Mouse (Mus musculus) left cerebral cortex, adult 2 months (tissue): ENCODE results near the gene Safb2. TPM values are rescaled to one million over a fixed set of nuclear protein-coding genes. Genes with fewer than 3 reads are reported as not detected.

ENCODE experiments used
- DNase-seq, 2 experiments: peaks; one replicate each; pipeline ENCODE4 v3.0.0; 2021 to 2022; ENCODE audit warnings: low spot score in 2 of 2, mixed read lengths in 1 of 2; ENCODE audit errors: extremely low spot score in 1 of 2
- H3K27ac ChIP-seq: fragments of 200-600 bp; 2 replicates; pipeline ENCODE4 v1.8.1; 2022
- H3K4me3 ChIP-seq: fragments of 200-600 bp; 2 replicates; pipeline ENCODE4 v1.8.1; 2022
- CTCF ChIP-seq: fragments of 200-600 bp; IDR thresholded peaks from 2 replicates; pipeline ENCODE4 v1.8.1; 2022; ENCODE audit warnings: antibody characterized with exemption, mild to moderate bottlenecking, moderate library complexity
- intact Hi-C: fragments of 180-260 bp; cut with DNase I; formaldehyde crosslinking; loops from one replicate; pipeline ENCODE4 v1.15.1; 2025
- total RNA-seq, 2 experiments: library from RNA; stranded (reverse); gene quantifications; 2 replicates each; pipeline ENCODE4 v1.2.3; 2021

Gene Safb2
- total RNA-seq, 2 experiments from 2014 or later, result 133 to 148 TPM

DNA sequence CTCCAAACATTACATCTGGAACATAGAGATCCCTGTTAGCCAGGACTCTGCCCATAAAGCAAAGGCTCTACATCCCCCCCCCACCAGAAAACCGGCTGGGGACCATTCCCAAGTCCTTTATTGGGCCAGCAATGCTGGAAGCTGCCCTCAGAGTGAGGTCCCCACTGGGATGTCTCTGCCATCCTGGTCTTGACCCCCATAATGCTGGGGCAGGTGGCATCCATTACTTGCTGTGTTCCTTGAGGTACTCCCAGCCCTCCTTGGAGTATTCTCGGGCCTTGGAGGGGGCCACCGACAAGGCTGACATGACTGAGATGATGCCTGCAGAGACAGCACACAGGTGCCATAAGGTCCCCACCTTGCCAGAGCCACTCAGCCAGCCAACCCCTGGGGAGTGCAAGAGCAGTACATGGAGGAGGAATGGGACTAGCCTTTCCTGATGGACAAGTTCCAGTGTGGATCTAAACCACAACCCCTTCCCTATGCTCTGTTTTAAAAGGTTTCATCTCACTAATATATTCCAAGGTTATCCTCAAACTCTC is 23.2 kb upstream of the Safb2 start:
- intact Hi-C loops, result loop anchor here (2.0 kb wide), 1 partner anchor 23 kb away; the partner anchor contains the start of genes Safb and Safb2
- DNase-seq, result no peak
- Histone ChIP-seq H3K4me3 (no peak overlapping the region), H3K27ac (no peak overlapping the region)
- TF ChIP-seq CTCF, result no peak

DNA sequence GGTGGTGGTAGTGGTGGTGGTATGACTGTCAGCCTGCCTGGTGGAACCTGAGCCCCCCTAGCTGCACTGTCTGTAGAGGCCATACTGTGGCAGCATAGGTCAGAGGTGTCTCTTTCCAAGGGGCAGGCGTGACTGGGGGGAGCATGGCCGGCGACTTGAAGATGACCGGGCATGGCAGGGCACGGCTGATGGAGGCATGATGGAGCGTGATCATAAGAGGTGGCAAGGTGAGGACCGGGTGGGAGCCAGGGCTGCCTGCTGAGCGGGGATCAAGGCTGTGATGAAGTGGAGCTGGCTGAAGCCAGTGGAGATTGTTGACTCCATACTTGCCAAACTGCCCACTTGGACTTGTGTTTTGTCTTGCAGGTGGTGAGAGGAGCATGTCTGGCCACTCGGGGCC is 21.0 kb upstream of the Safb2 start:
- TF ChIP-seq CTCF, result no peak
- no peak overlapping the region for H3K27ac ChIP-seq
- DNase-seq, result no peak
- no peak overlapping the region for H3K4me3 ChIP-seq
- intact Hi-C loops, result no loop called here

DNA sequence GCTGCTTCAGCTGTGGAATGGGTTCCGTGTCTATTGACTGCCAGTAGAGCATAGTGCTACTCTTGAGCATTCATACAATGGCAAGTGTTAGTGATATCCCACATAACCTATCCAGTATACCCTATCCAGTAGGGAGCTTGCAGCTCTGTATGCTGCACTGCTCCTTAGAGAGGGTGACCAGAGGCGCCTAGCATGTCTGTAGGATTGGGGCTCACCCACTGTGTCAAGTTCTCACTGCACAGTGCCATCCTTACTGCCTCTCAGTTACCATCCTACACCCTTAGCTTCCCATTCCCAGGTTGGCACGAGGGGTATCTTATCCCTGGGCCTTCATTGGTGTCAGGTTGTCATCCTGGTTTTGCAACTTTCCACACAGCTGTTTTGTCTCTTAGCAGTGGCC is 20.0 kb upstream of the Safb2 start:
- no peak for TF ChIP-seq CTCF
- Histone ChIP-seq H3K27ac (no peak overlapping the region), H3K4me3 (no peak overlapping the region)
- DNase-seq, result no peak
- intact Hi-C loops, result no loop called here

DNA sequence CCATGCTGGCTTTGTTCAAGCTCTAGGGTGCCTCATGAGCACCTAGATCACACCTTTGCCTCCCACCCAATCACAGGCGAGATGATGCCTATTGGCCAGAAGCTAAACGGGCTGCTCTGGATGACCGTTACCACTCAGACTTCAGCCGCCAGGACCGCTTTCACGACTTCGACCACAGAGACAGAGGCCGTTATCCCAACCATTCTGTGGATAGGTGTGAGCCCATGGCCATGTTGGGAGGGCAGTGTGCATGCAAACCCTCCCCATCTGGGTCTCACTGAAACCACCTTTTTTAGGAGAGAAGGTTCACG is 19.6 kb upstream of the Safb2 start:
- intact Hi-C loops, result no loop called here
- DNase-seq, result no peak
- no peak for TF ChIP-seq CTCF
- H3K4me3 ChIP-seq, result no peak overlapping the region
- no peak overlapping the region for H3K27ac ChIP-seq

DNA sequence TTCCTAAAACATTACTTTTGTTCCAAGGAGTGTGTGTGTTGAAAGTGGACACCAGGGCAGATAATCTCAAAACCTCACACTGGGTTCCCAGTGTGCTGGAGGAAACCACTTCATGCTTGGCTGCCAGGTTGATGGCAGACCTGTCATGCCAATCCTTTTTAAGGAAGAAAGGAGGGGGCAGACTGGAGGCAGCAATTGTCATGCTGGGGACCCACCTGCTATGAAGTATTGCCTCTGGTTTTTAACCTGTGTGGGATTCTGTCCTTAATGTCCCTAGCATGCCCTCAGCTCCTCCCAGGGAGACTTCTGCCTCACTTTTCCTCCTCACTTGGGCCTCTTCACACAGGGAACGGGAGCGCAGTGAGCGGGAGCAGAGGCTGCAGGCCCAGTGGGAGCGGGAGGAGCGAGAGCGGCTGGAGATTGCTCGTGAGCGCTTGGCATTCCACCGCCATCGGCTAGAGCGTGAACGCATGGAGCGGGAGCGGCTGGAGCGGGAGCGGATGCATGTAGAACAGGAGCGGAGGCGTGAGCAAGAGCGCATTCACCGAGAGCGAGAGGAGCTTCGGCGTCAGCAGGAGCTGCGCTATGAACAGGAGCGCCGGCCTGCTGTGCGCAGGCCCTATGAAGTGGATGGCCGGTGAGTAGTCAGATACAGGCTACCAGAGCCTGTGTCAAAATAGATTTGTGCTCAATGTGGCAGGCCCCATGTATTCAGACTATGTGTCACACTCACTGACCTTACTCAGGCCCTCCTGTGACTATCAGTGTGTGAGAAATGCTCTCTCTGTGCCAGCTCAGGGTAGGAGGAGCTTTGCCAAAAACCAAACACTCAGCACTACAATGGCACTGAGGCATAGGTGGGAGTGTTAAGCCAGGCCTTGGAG is 19.0 kb upstream of the Safb2 start:
- intact Hi-C loops, result no loop called here
- no peak for TF ChIP-seq CTCF
- DNase-seq, result no peak
- no peak overlapping the region for H3K4me3 ChIP-seq
- no peak overlapping the region for H3K27ac ChIP-seq

DNA sequence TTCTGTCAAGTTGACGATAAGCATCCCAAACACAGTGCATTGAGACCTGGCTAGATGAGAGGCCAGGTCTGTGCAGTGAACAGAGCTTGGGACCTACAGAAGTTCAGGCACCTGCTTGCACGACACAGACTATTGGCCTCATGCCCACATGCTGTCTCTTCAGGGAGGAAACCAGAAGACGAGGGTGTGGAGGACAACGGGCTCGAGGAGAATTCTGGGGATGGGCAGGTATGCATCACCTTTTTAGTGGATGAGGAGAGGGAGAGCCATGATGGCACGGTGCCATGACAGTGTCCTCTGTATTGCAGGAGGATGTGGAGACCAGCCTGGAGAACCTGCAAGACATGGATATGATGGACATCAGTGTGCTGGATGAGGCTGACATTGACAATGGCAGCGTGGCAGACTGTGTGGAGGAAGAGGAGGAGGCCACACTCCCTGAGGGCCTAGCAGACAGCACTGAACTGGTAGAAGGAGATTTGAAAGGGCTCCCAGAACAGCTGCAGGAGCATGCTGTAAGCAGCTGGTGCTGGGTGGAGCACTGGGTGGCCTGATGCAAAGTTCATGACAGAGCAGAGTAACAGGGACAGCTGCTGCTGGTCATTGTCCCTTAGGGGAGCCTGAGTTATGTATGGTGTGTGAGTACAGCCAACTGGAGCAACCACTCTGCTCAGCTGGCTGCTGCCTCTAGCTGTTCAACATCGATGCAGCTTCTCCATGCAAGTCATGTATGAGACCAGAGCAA is 9.3 kb upstream of the Safb2 start:
- no peak for TF ChIP-seq CTCF
- no peak overlapping the region for H3K27ac ChIP-seq
- intact Hi-C loops, result no loop called here
- no peak overlapping the region for H3K4me3 ChIP-seq
- no peak for DNase-seq

DNA sequence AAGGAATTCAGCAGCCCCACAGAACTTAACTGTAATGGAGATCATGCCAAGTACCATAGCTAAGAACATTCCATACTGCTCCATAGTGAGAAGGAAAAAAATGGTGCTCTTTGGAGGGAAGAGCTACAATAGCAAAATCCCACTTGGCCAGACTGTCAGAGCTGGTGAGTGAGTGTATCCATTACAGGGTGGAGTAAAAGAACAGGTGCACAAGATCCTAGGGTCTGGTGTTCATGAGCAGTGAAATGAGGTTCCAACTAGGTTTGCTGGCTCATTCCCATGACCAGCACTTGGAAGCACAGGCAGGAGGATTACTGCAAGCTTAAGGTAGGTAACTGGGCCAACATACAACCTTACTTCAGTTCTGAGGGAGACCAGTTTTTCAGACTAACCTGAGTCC is 8.2 kb upstream of the Safb2 start:
- intact Hi-C loops, result no loop called here
- Histone ChIP-seq H3K27ac (no peak overlapping the region), H3K4me3 (no peak overlapping the region)
- no peak for TF ChIP-seq CTCF
- no peak for DNase-seq

DNA sequence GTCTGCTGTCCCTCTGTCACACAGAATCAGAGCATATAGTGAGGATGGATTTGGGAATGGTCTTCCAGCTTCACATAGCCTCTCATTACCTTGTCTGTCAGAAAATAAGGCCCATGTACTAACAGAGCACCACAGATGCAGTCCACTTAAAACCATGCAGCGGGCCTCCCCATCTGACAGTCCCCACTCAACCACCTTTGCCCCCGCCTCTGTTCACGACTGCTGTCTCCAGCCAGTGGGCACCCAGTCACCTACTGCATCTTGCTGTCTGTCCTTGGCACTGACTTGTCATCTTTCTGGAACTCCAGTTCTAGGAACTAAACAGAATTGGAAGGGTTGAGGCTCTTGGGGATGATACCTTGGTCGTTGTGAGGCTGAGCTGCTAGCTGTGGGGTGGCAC is 4.5 kb upstream of the Safb2 start:
- Histone ChIP-seq H3K4me3 (no peak overlapping the region), H3K27ac (no peak overlapping the region)
- intact Hi-C loops, result no loop called here
- DNase-seq, result no peak
- no peak for TF ChIP-seq CTCF

DNA sequence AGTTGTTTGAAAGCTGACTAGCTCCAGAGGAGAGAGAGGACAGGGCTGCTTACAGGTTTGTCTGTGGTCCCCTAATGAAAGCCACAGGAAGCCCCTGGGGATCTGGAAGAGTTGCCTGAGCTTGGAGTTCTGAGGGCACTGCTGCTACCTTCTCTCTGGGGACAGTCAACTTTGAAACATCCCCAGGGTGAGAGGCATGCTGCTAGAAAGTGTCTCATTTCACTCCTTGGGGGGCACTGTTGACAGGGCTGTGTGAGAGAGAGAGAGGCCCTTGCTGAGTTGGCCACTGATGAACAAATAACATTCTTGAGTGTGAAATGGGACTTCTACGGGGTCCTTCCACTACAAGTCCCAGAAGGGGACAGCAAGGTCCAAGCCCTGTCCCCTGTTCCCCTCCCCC is 3.4 kb upstream of the Safb2 start:
- TF ChIP-seq CTCF, result no peak
- Histone ChIP-seq H3K27ac (no peak overlapping the region), H3K4me3 (no peak overlapping the region)
- no peak for DNase-seq
- intact Hi-C loops, result no loop called here

DNA sequence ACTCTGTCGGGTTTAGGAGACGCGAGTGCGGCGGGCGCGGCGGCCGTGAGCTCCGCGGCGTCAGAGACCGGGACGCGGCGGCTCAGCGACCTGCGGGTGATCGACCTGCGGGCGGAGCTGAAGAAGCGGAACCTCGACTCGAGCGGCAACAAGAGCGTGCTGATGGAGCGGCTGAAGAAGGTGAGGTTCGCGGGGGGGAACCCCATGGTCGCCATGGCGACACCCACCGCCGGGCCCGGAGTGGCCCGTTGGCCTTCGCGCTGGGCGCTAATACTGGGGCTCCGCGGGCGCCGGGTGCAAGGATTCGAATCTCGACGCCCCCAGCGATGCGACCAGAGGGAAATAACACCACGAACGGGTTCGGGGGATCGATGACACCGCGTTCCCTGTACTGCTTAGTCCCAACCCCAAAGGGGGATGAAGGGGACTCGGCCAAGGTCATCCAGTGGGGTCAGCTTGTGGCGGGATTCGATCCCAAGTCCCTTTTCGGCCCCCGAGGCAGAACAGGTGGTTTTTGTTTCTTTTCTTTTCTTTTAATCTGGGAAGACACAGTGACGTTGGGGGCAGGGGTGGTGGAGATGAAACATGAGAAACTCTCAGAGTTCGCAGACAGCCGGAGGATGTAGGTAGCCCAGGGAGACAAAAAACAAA is 911 bp upstream of the Safb2 start:
- intact Hi-C loops, result loop anchor here (2.0 kb wide), 1 partner anchor 24 kb away; the partner anchor contains the start of gene 2410015M20Rik
- TF ChIP-seq CTCF, result no peak
- Histone ChIP-seq H3K4me3 (peak overlapping the region; percentile 92), H3K27ac (peak overlapping the region; percentile 93)
- DNase-seq, result peak; percentile 45 to 49

DNA sequence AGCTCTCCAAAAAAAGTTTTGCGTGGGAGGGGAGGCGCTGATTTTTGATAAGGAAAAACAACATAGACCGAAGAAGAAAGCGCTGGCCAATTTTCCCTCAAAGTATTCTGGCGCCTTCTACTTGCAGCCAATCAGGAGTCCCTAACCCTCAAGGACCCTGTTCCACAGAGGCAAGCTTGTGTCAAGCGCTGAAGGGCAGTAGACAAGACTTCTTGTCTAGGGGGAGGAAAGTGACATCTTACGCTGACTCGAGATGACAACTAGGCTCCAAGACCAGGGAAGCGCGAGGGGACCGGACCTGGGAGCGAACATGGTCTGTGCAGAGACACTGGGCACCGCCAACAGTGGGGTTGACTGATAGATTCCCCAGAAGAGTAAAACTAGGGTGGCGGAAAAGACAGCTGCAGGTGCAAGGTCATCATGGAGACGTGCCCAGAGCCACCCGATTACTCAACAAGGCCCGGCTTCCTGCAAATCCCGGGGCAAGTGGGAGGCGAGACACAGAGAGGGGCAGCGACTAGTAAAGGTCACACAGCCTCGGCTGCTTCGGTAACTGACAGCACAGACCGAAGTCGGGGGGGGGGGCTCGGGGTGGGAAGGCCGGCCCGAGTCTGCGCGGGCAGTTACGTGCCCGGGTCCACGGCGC is 651 bp downstream of the Safb2 start:
- TF ChIP-seq CTCF, result no peak
- peak in 1 of 2 experiments; percentile 28 for DNase-seq
- peak overlapping the region; percentile 99 for H3K27ac ChIP-seq
- peak overlapping the region; percentile 94 for H3K4me3 ChIP-seq
- intact Hi-C loops, result loop anchor here (2.0 to 5.0 kb wide), 2 partner anchors 25 to 84 kb away; partner anchors contain the start of gene 2410015M20Rik
